Mouse (Mus musculus) liver, embryonic 13.5 days (tissue): ENCODE data around the gene Rraga. TPM values are rescaled to one million over a fixed set of nuclear protein-coding genes. Genes with fewer than 3 reads are reported as not detected.
A peak's percentile ranks its signal among the peaks of the same experiment; 100 is the strongest.

Experiments
- ATAC-seq: fragments of 200-750 bp; cut with Nextera tagmentation; 2 replicates; pipeline ENCODE4 v1.8.0; 2017; ENCODE audit warnings: low read depth, mild to moderate bottlenecking, moderate number of reproducible peaks, moderate library complexity
- DNase-seq: peaks from one replicate; pipeline ENCODE4 v3.0.0; 2022
- H3K27ac ChIP-seq: fragments of 300-500 bp; sonication (generic); 2 replicates; pipeline ENCODE4 v1.5.1; 2015; ENCODE audit warnings: moderate library complexity, mild to moderate bottlenecking, inconsistent platforms
- H3K27me3 ChIP-seq: fragments of 300-500 bp; sonication (generic); 2 replicates; pipeline ENCODE4 v1.6.1; 2015; ENCODE audit warnings: mild to moderate bottlenecking, inconsistent platforms
- H3K36me3 ChIP-seq: fragments of 300-500 bp; sonication (generic); 2 replicates; pipeline ENCODE4 v1.6.1; 2015; ENCODE audit warnings: mild to moderate bottlenecking, inconsistent platforms
- H3K4me1 ChIP-seq: fragments of 300-500 bp; sonication (generic); replicated peaks from 2 replicates; pipeline ENCODE4 v1.6.1; 2015; ENCODE audit warnings: inconsistent platforms
- H3K4me2 ChIP-seq: fragments of 300-500 bp; sonication (generic); 2 replicates; pipeline ENCODE4 v1.6.1; 2015; ENCODE audit warnings: inconsistent platforms, mild to moderate bottlenecking, moderate library complexity
- H3K4me3 ChIP-seq: fragments of 300-500 bp; sonication (generic); replicated peaks from 2 replicates; pipeline ENCODE4 v1.5.1; 2015; ENCODE audit warnings: mild to moderate bottlenecking, inconsistent platforms
- H3K9ac ChIP-seq: fragments of 300-500 bp; sonication (generic); 2 replicates; pipeline ENCODE4 v1.6.1; 2015; ENCODE audit warnings: mild to moderate bottlenecking, inconsistent platforms
- H3K9me3 ChIP-seq: fragments of 300-500 bp; sonication (generic); replicated peaks from 2 replicates; pipeline ENCODE4 v1.6.1; 2016; ENCODE audit warnings: inconsistent platforms
- WGBS: fragments of 180-500 bp; shearing (Covaris S2); methylation state at CpG from one replicate; pipeline ENCODE4 v1.1.7; 2015; ENCODE audit not compliant: insufficient replicate concordance; 5-methylcytosine and 5-hydroxymethylcytosine counted together
- polyA plus RNA-seq: library from polyadenylated mRNA; unstranded; fragments of >200 nt; fragmentation: Nextera tagmentation; extraction: Ambion mirVana; gene quantifications from 2 replicates; pipeline ENCODE4 v1.2.1, GENCODE M21; 2015

Gene Rraga
- polyA plus RNA-seq = 31.5 and 36.6 TPM in 2 replicates

GRCm38 (mm10) chr4:86575283-86575983 lies at the start of gene Rraga:
TSS of gene Rraga (plus strand) at chr4:86575668.
- peak; percentile 95 for ATAC-seq
- WGBS = under 1% methylated on average over 53 of the region's 53 CpGs
- peak within 1 kb of the TSS; percentile 92 for H3K4me3 ChIP-seq
- H3K27me3 ChIP-seq = peaks cover 5% of the 10 kb centered on the region; the same call in 1 of the 2 replicates
- H3K9ac ChIP-seq = peak within 1 kb of the TSS; percentile 95
- peaks cover 28% of the 10 kb centered on the region for H3K4me1 ChIP-seq
- H3K4me2 ChIP-seq = peak within 1 kb of the TSS; percentile 82
- no peaks in the 10 kb centered on the region for H3K9me3 ChIP-seq
- peak within 1 kb of the TSS; percentile 98 for H3K27ac ChIP-seq
- DNase-seq = peak; percentile 94
- peaks cover 16% of the 10 kb centered on the region for H3K36me3 ChIP-seq

- H3K4me3 ChIP-seq = no peak overlapping the region
- H3K4me1 ChIP-seq = no peaks in the 10 kb centered on the region
- H3K27ac ChIP-seq = no peak overlapping the region
- H3K4me2 ChIP-seq = no peak overlapping the region
- H3K27me3 ChIP-seq = no peaks in the 10 kb centered on the region
- no peak overlapping the region for H3K9ac ChIP-seq
- DNase-seq (no peak), ATAC-seq (no peak)
- 66% methylated on average over 11 of the region's 11 CpGs for WGBS
- H3K36me3 ChIP-seq = no peaks in the 10 kb centered on the region
- H3K9me3 ChIP-seq = no peaks in the 10 kb centered on the region
These were observed 48.0 kb upstream of the Rraga start for GRCm38 (mm10) chr4:86527162-86528136.

GRCm38 (mm10) chr4:86529161-86529560 lies 46.3 kb upstream of the Rraga start:
- H3K4me3 ChIP-seq = no peak overlapping the region
- H3K4me1 ChIP-seq = no peaks in the 10 kb centered on the region
- DNase-seq (no peak), ATAC-seq (no peak)
- H3K27me3 ChIP-seq = no peaks in the 10 kb centered on the region
- H3K9ac ChIP-seq = no peak overlapping the region
- no peak overlapping the region for H3K4me2 ChIP-seq
- H3K36me3 ChIP-seq = no peaks in the 10 kb centered on the region
- 58% methylated on average over 6 of the region's 6 CpGs for WGBS
- H3K27ac ChIP-seq = no peak overlapping the region
- H3K9me3 ChIP-seq = no peaks in the 10 kb centered on the region

- Histone ChIP-seq H3K4me1 (no peaks in the 10 kb centered on the region), H3K9ac (no peak overlapping the region), H3K36me3 (no peaks in the 10 kb centered on the region), H3K27me3 (no peaks in the 10 kb centered on the region), H3K9me3 (no peaks in the 10 kb centered on the region), H3K4me3 (no peak overlapping the region), H3K27ac (no peak overlapping the region), H3K4me2 (no peak overlapping the region)
- WGBS = 73% methylated on average over 8 of the region's 8 CpGs
- no peak for DNase-seq
- ATAC-seq = no peak
These were observed 41.9 kb upstream of the Rraga start for GRCm38 (mm10) chr4:86533406-86534090.

GRCm38 (mm10) chr4:86534091-86534481 lies 41.4 kb upstream of the Rraga start:
- Histone ChIP-seq H3K4me3 (no peak overlapping the region), H3K9me3 (no peaks in the 10 kb centered on the region), H3K27ac (no peak overlapping the region), H3K27me3 (no peaks in the 10 kb centered on the region), H3K4me2 (no peak overlapping the region), H3K4me1 (no peaks in the 10 kb centered on the region), H3K36me3 (no peaks in the 10 kb centered on the region), H3K9ac (no peak overlapping the region)
- WGBS = 65% methylated on average over 5 of the region's 5 CpGs
- DNase-seq = no peak
- ATAC-seq = no peak

- no peaks in the 10 kb centered on the region for H3K36me3 ChIP-seq
- no peak overlapping the region for H3K9ac ChIP-seq
- no peak overlapping the region for H3K4me3 ChIP-seq
- no peaks in the 10 kb centered on the region for H3K27me3 ChIP-seq
- WGBS = 20% methylated on average over 4 of the region's 4 CpGs
- no peak for ATAC-seq
- H3K4me2 ChIP-seq = no peak overlapping the region
- H3K9me3 ChIP-seq = no peaks in the 10 kb centered on the region
- H3K4me1 ChIP-seq = no peaks in the 10 kb centered on the region
- DNase-seq = peak; percentile 8
- H3K27ac ChIP-seq = no peak overlapping the region
These were observed 37.5 kb upstream of the Rraga start for GRCm38 (mm10) chr4:86537972-86538371.

GRCm38 (mm10) chr4:86538936-86539335 lies 36.5 kb upstream of the Rraga start:
- Histone ChIP-seq H3K27ac (no peak overlapping the region), H3K36me3 (no peaks in the 10 kb centered on the region), H3K9me3 (no peaks in the 10 kb centered on the region), H3K4me2 (no peak overlapping the region), H3K27me3 (no peaks in the 10 kb centered on the region), H3K4me1 (no peaks in the 10 kb centered on the region), H3K9ac (no peak overlapping the region), H3K4me3 (no peak overlapping the region)
- DNase-seq (no peak), ATAC-seq (no peak)
- 79% methylated on average over 5 of the region's 5 CpGs for WGBS

- no peaks in the 10 kb centered on the region for H3K9me3 ChIP-seq
- DNase-seq (no peak), ATAC-seq (no peak)
- H3K27ac ChIP-seq = no peak overlapping the region
- H3K4me3 ChIP-seq = no peak overlapping the region
- no peak overlapping the region for H3K4me2 ChIP-seq
- H3K36me3 ChIP-seq = no peaks in the 10 kb centered on the region
- WGBS = 53% methylated on average over 1 of the region's 1 CpGs
- no peak overlapping the region for H3K9ac ChIP-seq
- no peaks in the 10 kb centered on the region for H3K27me3 ChIP-seq
- no peaks in the 10 kb centered on the region for H3K4me1 ChIP-seq
These were observed 33.9 kb upstream of the Rraga start for GRCm38 (mm10) chr4:86541573-86541972.

- WGBS = 77% methylated on average over 3 of the region's 3 CpGs
- no peaks in the 10 kb centered on the region for H3K4me1 ChIP-seq
- DNase-seq (no peak), ATAC-seq (no peak)
- no peaks in the 10 kb centered on the region for H3K9me3 ChIP-seq
- no peaks in the 10 kb centered on the region for H3K36me3 ChIP-seq
- H3K27ac ChIP-seq = no peak overlapping the region
- no peaks in the 10 kb centered on the region for H3K27me3 ChIP-seq
- no peak overlapping the region for H3K9ac ChIP-seq
- no peak overlapping the region for H3K4me2 ChIP-seq
- H3K4me3 ChIP-seq = no peak overlapping the region
These were observed 31.5 kb upstream of the Rraga start for GRCm38 (mm10) chr4:86543999-86544398.

- Histone ChIP-seq H3K27me3 (no peaks in the 10 kb centered on the region), H3K4me3 (no peak overlapping the region), H3K27ac (no peak overlapping the region), H3K9ac (no peak overlapping the region), H3K4me1 (no peaks in the 10 kb centered on the region), H3K4me2 (no peak overlapping the region), H3K36me3 (no peaks in the 10 kb centered on the region), H3K9me3 (no peaks in the 10 kb centered on the region)
- no peak for ATAC-seq
- WGBS = 58% methylated on average over 5 of the region's 5 CpGs
- DNase-seq = no peak
These were observed 29.9 kb upstream of the Rraga start for GRCm38 (mm10) chr4:86545615-86546014.

GRCm38 (mm10) chr4:86548332-86548731 lies 27.1 kb upstream of the Rraga start:
- no peaks in the 10 kb centered on the region for H3K4me1 ChIP-seq
- H3K9me3 ChIP-seq = no peaks in the 10 kb centered on the region
- DNase-seq (no peak), ATAC-seq (no peak)
- no peak overlapping the region for H3K27ac ChIP-seq
- H3K9ac ChIP-seq = no peak overlapping the region
- no peaks in the 10 kb centered on the region for H3K27me3 ChIP-seq
- WGBS = 37% methylated on average over 9 of the region's 9 CpGs
- H3K4me2 ChIP-seq = no peak overlapping the region
- H3K36me3 ChIP-seq = no peaks in the 10 kb centered on the region
- H3K4me3 ChIP-seq = no peak overlapping the region
